Mouse (Mus musculus): ENCODE measurements at regions not wholly inside any gene's neighbourhood (a gene's known extent, or its start where the extent isn't known, plus 50 kb on each side); places are given as distances from the start of the nearest gene placed in this dataset.

DNA sequence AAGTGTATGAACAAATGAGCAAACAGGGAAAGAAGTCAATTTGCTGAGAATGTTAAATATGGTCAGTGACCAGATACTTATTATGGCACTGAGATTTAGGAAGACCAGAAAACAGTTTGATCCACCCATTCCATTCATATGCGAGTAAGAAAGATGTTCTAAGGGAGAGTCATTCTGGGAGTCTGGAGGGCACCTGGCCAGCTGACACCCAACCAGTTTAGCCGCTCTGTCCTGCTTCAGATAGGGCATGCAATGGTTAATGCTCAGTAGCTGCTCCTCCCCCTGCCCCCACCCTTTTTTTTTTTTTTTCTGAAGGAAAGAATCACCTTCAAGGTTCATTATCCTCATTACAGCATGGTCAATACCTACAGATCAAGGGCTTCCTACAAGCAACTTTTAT is 386.9 kb downstream of the Ipmk start:
- Histone ChIP-seq H3K4me3 (replicated peaks; ENCODE audit: low read length) (no peak overlapping the region), H3K27me3 (replicated peaks; ENCODE audit: control insufficient read depth, insufficient read depth, low read length) (no peaks in the 10 kb centered on the region), H3K9ac (replicated peaks; ENCODE audit: low read depth, low read length) (no peak overlapping the region), H3K4me2 (ENCODE audit: low read length) (no peak overlapping the region), H3K4me1 (replicated peaks; ENCODE audit: control insufficient read depth, insufficient read depth, low read length) (no peaks in the 10 kb centered on the region), H3K9me3 (ENCODE audit: control insufficient read depth, low read length) (no peaks in the 10 kb centered on the region), H3K27ac (ENCODE audit: low read length) (no peak overlapping the region), H3K36me3 (ENCODE audit: control insufficient read depth, insufficient read depth) (no peaks in the 10 kb centered on the region)
- ATAC-seq, result no peak
- 82% methylated on average over 2 of the region's 2 CpGs for WGBS

DNA sequence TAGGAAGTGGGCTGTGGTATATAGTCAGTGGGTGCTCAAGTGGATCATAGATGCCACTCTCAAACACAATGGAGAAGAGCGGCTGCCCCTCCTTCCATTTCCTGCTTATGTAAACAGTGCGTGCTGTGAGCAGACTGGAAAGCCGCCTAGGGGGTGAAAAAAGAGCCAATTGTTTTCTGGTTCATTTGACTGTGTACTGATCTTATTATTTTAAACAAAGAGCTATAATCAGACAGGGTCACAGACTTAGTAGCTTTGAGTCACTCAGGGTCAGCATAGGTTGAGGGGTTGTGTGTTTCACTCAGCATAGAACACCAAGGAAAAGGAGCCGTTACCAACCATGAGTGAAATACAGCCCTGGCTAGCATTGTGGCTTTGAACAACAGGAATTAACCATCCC is 390.7 kb downstream of the Ipmk start:
- H3K9me3 ChIP-seq (ENCODE audit: control insufficient read depth, low read length), result no peaks in the 10 kb centered on the region
- no peak overlapping the region for H3K4me2 ChIP-seq (ENCODE audit: low read length)
- no peak for ATAC-seq
- no peak overlapping the region for H3K9ac ChIP-seq (replicated peaks; ENCODE audit: low read depth, low read length)
- H3K4me3 ChIP-seq (replicated peaks; ENCODE audit: low read length), result no peak overlapping the region
- no peaks in the 10 kb centered on the region for H3K36me3 ChIP-seq (ENCODE audit: control insufficient read depth, insufficient read depth)
- 4% methylated on average over 4 of the region's 4 CpGs for WGBS
- no peaks in the 10 kb centered on the region for H3K4me1 ChIP-seq (replicated peaks; ENCODE audit: control insufficient read depth, insufficient read depth, low read length)
- no peak overlapping the region for H3K27ac ChIP-seq (ENCODE audit: low read length)
- no peaks in the 10 kb centered on the region for H3K27me3 ChIP-seq (replicated peaks; ENCODE audit: control insufficient read depth, insufficient read depth, low read length)

DNA sequence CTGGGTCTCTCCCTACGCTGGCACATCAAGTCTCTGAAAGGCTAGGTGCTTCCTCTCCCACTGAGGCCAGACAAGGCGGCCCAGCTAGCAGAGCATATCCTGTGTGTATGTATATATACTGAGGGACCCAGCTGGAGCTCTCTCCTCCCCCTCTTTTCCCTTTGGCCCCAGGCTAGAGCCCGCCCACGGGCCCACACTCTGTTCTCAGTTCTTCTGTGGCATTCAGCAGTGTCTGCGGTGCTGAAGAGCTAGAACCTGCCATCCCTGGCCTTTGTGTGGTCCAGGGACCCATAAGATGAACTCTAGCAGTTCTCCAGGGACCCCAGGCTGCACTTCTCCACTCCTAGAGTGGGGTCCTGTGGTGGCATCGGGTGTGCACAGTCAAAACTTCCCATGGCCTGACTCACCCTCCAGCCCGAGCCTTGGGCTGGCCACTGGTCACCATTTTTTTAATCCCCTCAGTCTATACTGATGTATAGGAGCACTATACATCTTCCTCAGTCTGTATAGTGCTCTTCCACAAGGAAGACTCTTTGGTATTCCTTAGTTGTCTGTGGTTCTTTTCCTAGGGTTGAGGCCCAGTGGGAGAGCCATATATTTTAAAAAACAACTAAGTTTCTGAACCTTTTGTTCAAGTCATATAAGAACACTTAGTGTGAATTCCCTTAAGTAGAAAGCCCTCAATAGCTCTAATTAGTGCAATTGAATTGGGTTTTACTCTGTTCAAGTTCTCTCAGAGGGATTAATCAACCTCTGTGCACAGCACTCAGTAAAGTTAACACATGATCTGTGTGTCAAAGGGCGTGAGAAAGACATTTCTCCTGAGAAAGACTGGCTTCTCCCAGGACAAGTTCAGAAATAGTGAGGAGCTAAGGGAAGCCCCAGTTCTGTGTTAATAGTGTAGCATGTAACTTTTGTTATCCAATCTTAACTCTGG is 401.3 kb downstream of the Ipmk start:
- Histone ChIP-seq H3K9ac (replicated peaks; ENCODE audit: low read depth, low read length) (no peak overlapping the region), H3K9me3 (ENCODE audit: control insufficient read depth, low read length) (no peaks in the 10 kb centered on the region), H3K4me3 (replicated peaks; ENCODE audit: low read length) (no peak overlapping the region), H3K4me1 (replicated peaks; ENCODE audit: control insufficient read depth, insufficient read depth, low read length) (no peaks in the 10 kb centered on the region), H3K27me3 (replicated peaks; ENCODE audit: control insufficient read depth, insufficient read depth, low read length) (no peaks in the 10 kb centered on the region), H3K27ac (ENCODE audit: low read length) (no peak overlapping the region), H3K36me3 (ENCODE audit: control insufficient read depth, insufficient read depth) (no peaks in the 10 kb centered on the region), H3K4me2 (ENCODE audit: low read length) (no peak overlapping the region)
- WGBS, result 47% methylated on average over 8 of the region's 8 CpGs
- no peak for ATAC-seq

DNA sequence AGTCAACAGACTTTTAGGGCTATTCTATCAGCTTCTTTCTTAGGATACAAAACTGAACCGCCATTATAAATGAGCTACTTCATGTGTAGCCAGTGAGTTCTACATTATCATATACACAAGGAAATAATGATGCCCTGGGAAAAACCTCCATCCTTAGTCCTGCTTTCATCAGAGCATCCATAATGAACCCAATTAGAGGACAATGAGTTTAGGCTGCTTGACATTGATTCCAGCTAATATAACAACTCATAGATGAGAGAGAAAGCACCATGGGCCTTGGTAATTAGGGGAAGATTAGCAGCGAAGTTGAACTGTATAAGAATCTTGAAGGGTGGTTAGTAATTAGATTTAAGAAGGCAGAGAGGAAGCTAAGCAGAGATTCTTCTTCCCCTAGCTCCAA is 405.7 kb downstream of the Ipmk start:
- Histone ChIP-seq H3K36me3 (ENCODE audit: control insufficient read depth, insufficient read depth) (no peaks in the 10 kb centered on the region), H3K4me3 (replicated peaks; ENCODE audit: low read length) (no peak overlapping the region), H3K4me1 (replicated peaks; ENCODE audit: control insufficient read depth, insufficient read depth, low read length) (peaks cover 5% of the 10 kb centered on the region), H3K9me3 (ENCODE audit: control insufficient read depth, low read length) (no peaks in the 10 kb centered on the region), H3K27me3 (replicated peaks; ENCODE audit: control insufficient read depth, insufficient read depth, low read length) (no peaks in the 10 kb centered on the region), H3K27ac (ENCODE audit: low read length) (no peak overlapping the region), H3K4me2 (ENCODE audit: low read length) (no peak overlapping the region), H3K9ac (replicated peaks; ENCODE audit: low read depth, low read length) (no peak overlapping the region)
- 9% methylated on average over 2 of the region's 2 CpGs for WGBS
- ATAC-seq, result no peak

DNA sequence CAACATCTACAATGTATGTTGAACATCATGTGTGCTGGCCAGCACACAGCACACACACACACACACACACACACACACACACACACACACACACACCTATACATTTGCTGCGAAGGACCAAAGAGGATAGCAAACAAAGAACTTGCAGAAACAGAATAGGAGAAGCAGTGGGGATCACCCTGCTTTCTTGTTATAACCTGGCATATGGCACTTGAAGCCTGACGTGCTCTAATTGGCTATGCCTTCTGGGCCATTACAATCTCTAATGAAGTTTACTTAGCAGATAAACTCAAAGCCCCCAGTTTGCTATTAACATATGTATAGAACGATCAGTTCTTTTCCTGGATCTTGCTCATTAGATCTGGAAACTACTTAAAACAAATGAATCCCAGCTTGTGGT is 407.2 kb downstream of the Ipmk start:
- H3K9ac ChIP-seq (replicated peaks; ENCODE audit: low read depth, low read length), result no peak overlapping the region
- no peak overlapping the region for H3K4me3 ChIP-seq (replicated peaks; ENCODE audit: low read length)
- no peak overlapping the region for H3K4me2 ChIP-seq (ENCODE audit: low read length)
- H3K9me3 ChIP-seq (ENCODE audit: control insufficient read depth, low read length), result no peaks in the 10 kb centered on the region
- peak overlapping the region; percentile 33; the same call in 1 of the 2 replicates for H3K27ac ChIP-seq (ENCODE audit: low read length)
- WGBS, result 17% methylated on average over 3 of the region's 3 CpGs
- no peaks in the 10 kb centered on the region for H3K36me3 ChIP-seq (ENCODE audit: control insufficient read depth, insufficient read depth)
- ATAC-seq, result peak; percentile 90
- H3K27me3 ChIP-seq (replicated peaks; ENCODE audit: control insufficient read depth, insufficient read depth, low read length), result no peaks in the 10 kb centered on the region
- H3K4me1 ChIP-seq (replicated peaks; ENCODE audit: control insufficient read depth, insufficient read depth, low read length), result peaks cover 5% of the 10 kb centered on the region

DNA sequence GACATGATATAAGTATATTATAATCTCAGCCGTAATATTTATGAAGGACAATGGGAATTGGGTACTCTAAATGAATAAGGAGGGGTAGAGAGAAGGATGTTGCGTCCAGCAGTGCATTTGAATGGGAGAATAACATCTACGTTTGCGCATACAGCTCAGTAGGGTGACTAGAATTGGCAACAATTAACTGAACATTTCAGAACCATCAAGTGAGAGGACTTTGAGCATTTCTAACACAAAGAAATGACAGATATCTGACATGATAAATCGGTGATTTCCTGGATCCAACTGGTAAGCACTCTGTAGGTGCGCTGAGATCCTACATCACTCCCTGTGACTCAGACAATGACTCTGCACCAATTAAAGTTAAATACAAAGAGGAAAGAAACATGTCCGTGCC is 431.3 kb downstream of the Ipmk start:
- Histone ChIP-seq H3K4me3 (replicated peaks; ENCODE audit: low read length) (no peak overlapping the region), H3K4me2 (ENCODE audit: low read length) (no peak overlapping the region), H3K9me3 (ENCODE audit: control insufficient read depth, low read length) (no peaks in the 10 kb centered on the region), H3K27ac (ENCODE audit: low read length) (no peak overlapping the region), H3K36me3 (ENCODE audit: control insufficient read depth, insufficient read depth) (no peaks in the 10 kb centered on the region), H3K4me1 (replicated peaks; ENCODE audit: control insufficient read depth, insufficient read depth, low read length) (no peaks in the 10 kb centered on the region), H3K27me3 (replicated peaks; ENCODE audit: control insufficient read depth, insufficient read depth, low read length) (no peaks in the 10 kb centered on the region), H3K9ac (replicated peaks; ENCODE audit: low read depth, low read length) (no peak overlapping the region)
- no peak for ATAC-seq
- 92% methylated on average over 7 of the region's 7 CpGs for WGBS

DNA sequence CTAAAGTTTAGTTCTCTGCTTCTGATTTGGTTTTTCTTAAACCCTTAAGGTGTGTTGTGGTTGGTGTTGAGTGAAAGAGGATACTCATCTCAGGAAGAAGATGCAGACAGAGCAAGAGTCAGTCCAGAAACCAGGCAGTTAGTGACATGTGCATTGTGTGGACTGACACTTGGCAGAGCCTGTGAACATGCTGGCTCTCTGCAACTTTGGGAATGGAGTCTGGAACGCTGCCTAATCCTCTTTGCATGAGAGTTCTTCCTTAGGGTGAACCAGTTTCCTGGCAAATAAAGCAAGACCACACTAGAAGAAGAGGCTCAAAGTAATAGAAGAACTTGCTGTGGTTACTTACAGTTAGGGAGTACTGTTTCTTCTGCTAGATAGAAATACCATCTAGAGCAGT is 441.7 kb downstream of the Ipmk start:
- H3K27ac ChIP-seq (ENCODE audit: low read length), result no peak overlapping the region
- H3K9ac ChIP-seq (replicated peaks; ENCODE audit: low read depth, low read length), result no peak overlapping the region
- no peaks in the 10 kb centered on the region for H3K27me3 ChIP-seq (replicated peaks; ENCODE audit: control insufficient read depth, insufficient read depth, low read length)
- no peak overlapping the region for H3K4me3 ChIP-seq (replicated peaks; ENCODE audit: low read length)
- no peak overlapping the region for H3K4me2 ChIP-seq (ENCODE audit: low read length)
- H3K4me1 ChIP-seq (replicated peaks; ENCODE audit: control insufficient read depth, insufficient read depth, low read length), result peaks cover 3% of the 10 kb centered on the region; the same call in 1 of the 2 replicates
- no peak for ATAC-seq
- no peaks in the 10 kb centered on the region for H3K36me3 ChIP-seq (ENCODE audit: control insufficient read depth, insufficient read depth)
- no peaks in the 10 kb centered on the region for H3K9me3 ChIP-seq (ENCODE audit: control insufficient read depth, low read length)
- WGBS, result 51% methylated on average over 1 of the region's 1 CpGs

DNA sequence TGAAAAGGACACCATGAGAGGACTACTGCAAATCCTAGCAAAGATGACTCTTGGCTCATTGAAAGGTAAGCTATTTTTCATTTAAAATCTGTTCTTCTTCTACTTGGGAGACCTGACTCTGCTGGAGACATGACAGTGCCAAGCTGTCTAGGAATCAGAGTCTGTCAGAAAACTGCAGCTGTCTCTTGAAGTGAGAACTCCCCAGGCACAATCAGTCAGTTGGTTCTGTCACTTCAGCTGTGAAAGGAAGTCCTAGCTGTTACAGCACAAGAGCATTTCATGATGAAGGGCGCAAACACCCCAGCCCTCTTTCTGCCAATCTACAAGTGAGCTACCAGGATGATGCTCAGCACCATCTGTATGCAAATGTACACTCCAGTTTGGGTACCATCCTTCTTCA is 442.4 kb downstream of the Ipmk start:
- ATAC-seq, result 0 out of 2 replicates have a peak, but pooled peaks have one; percentile 26
- 76% methylated on average over 1 of the region's 1 CpGs for WGBS
- Histone ChIP-seq H3K4me2 (ENCODE audit: low read length) (no peak overlapping the region), H3K36me3 (ENCODE audit: control insufficient read depth, insufficient read depth) (no peaks in the 10 kb centered on the region), H3K4me3 (replicated peaks; ENCODE audit: low read length) (no peak overlapping the region), H3K27ac (ENCODE audit: low read length) (no peak overlapping the region), H3K4me1 (replicated peaks; ENCODE audit: control insufficient read depth, insufficient read depth, low read length) (peaks cover 3% of the 10 kb centered on the region; the same call in 1 of the 2 replicates), H3K9me3 (ENCODE audit: control insufficient read depth, low read length) (no peaks in the 10 kb centered on the region), H3K27me3 (replicated peaks; ENCODE audit: control insufficient read depth, insufficient read depth, low read length) (no peaks in the 10 kb centered on the region), H3K9ac (replicated peaks; ENCODE audit: low read depth, low read length) (no peak overlapping the region)

DNA sequence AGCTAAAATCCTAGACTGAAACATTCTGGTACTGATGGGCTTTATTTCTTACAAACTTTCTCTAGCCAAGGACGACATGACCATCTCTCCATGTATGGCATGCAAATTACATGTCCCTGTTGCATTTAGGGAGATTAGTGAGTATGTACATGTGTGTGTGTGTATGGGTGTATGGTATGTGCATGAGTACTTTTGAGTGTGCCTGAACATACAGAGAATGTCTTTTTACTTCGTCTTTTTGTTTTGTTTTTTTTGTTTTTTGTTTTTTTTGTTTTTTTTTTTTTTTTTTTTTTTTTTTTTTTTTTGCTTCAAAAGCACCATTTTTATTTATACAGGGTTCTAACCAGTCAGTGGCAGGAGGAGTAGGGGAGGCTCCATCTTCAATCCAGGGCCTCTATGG is 451.1 kb downstream of the Ipmk start:
- Histone ChIP-seq H3K4me2 (ENCODE audit: low read length) (no peak overlapping the region), H3K9ac (replicated peaks; ENCODE audit: low read depth, low read length) (no peak overlapping the region), H3K4me1 (replicated peaks; ENCODE audit: control insufficient read depth, insufficient read depth, low read length) (no peaks in the 10 kb centered on the region), H3K4me3 (replicated peaks; ENCODE audit: low read length) (no peak overlapping the region), H3K27me3 (replicated peaks; ENCODE audit: control insufficient read depth, insufficient read depth, low read length) (no peaks in the 10 kb centered on the region), H3K36me3 (ENCODE audit: control insufficient read depth, insufficient read depth) (no peaks in the 10 kb centered on the region), H3K27ac (ENCODE audit: low read length) (no peak overlapping the region), H3K9me3 (ENCODE audit: control insufficient read depth, low read length) (no peaks in the 10 kb centered on the region)
- ATAC-seq, result no peak
- 86% methylated on average over 2 of the region's 2 CpGs for WGBS
